Mouse (Mus musculus): ENCODE measurements around the gene Sec1. TPM values are rescaled to one million over a fixed set of nuclear protein-coding genes. Genes with fewer than 3 reads are reported as not detected.
A peak's percentile ranks its signal among the peaks of the same experiment; 100 is the strongest.

The Sec1 gene
- total RNA-seq, 1 experiment = 4.5 TPM

- Histone ChIP-seq H3K27ac (ENCODE audit: insufficient read depth, low read depth, low read length, poor library complexity, severe bottlenecking) (no peak overlapping the region), H3K9me3 (ENCODE audit: control insufficient read depth, insufficient read depth, low read depth, low read length) (no peaks in the 10 kb centered on the region), H3K36me3 (ENCODE audit: control insufficient read depth, insufficient read depth, low read length, poor library complexity, severe bottlenecking) (peaks cover 29% of the 10 kb centered on the region), H3K4me1 (ENCODE audit: control insufficient read depth in 2 of 2, insufficient read depth in 2 of 2, low read length in 2 of 2, poor library complexity in 1 of 2) (peaks cover 5 to 32% of the 10 kb centered on the region in 2 experiments; a peak in 3 of 4 replicates), H3K4me3 (ENCODE audit: insufficient read depth in 1 of 2, low read depth in 1 of 2, low read length in 2 of 2, poor library complexity in 1 of 2, severe bottlenecking in 1 of 2) (no peak overlapping the region), H3K9ac (ENCODE audit: insufficient read depth, low read depth, low read length, poor library complexity, severe bottlenecking) (no peak overlapping the region)
- TF ChIP-seq MAFK (IDR thresholded peaks at IDR 0.05; ENCODE audit: insufficient read depth, low read depth, low read length) (no peak), CHD2 (IDR thresholded peaks at IDR 0.05; ENCODE audit: low read depth, low read length) (no peak), HCFC1 (IDR thresholded peaks at IDR 0.05; ENCODE audit: borderline replicate concordance, insufficient read depth, low read length) (no peak), ZC3H11A (IDR thresholded peaks at IDR 0.05; ENCODE audit: borderline replicate concordance, low read depth, low read length) (no peak), ZNF384 (IDR thresholded peaks at IDR 0.05; ENCODE audit: low read depth, low read length) (no peak)
- in situ Hi-C loops (cut with MboI; ENCODE audit: low sequenced_read_pairs in 2 of 2, unreplicated experiment in 2 of 2) = no loop called here
- DNase-seq (ENCODE audit: low read depth, low spot score) = no peak
Observed at GRCm38 (mm10) chr7:45709036-45709435, 14.8 kb upstream of the Sec1 start.

DNA sequence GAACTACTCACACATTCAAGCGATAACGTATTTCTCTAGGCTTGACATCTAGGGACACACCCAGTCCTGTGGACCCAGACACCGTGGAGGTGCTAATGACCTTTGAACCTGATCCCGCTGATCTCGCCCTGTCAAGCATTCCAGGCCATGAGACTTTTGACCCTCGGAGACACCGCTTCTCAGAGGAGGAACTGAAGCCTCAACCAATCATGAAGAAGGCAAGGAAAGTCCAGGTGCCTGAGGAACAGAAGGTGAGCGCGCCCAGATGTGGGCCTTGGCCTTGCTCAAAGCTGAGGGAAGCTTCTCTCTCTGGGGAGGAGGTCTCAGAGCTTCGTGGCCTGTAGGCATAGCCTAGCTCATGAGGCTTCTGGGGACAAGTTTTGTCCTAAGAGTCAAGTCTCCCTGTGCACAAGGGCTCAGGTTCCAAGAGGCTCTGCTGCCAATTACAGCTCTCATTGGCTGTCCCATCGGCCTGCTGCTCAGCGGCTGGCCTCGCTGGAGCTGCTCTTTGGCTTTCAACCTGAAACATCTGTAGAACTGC, 14.1 kb upstream of the Sec1 start:
- in situ Hi-C loops (cut with MboI; ENCODE audit: low sequenced_read_pairs in 2 of 2, unreplicated experiment in 2 of 2) = no loop called here
- H3K4me3 ChIP-seq (ENCODE audit: insufficient read depth in 1 of 2, low read depth in 1 of 2, low read length in 2 of 2, poor library complexity in 1 of 2, severe bottlenecking in 1 of 2) = peak overlapping the region; percentile 56 to 70; a peak in 3 of 4 replicates
- peaks cover 5 to 34% of the 10 kb centered on the region in 2 experiments; a peak in 3 of 4 replicates for H3K4me1 ChIP-seq (ENCODE audit: control insufficient read depth in 2 of 2, insufficient read depth in 2 of 2, low read length in 2 of 2, poor library complexity in 1 of 2)

GRCm38 (mm10) chr7:45707375-45707967, 13.3 kb upstream of the Sec1 start:
- Histone ChIP-seq H3K9ac (ENCODE audit: insufficient read depth, low read depth, low read length, poor library complexity, severe bottlenecking) (peak overlapping the region; percentile 72), H3K4me3 (ENCODE audit: insufficient read depth in 1 of 2, low read depth in 1 of 2, low read length in 2 of 2, poor library complexity in 1 of 2, severe bottlenecking in 1 of 2) (peak overlapping the region; percentile 56 to 70), H3K27ac (ENCODE audit: insufficient read depth, low read depth, low read length, poor library complexity, severe bottlenecking) (peak overlapping the region; percentile 56), H3K36me3 (ENCODE audit: control insufficient read depth, insufficient read depth, low read length, poor library complexity, severe bottlenecking) (peaks cover 18% of the 10 kb centered on the region; the same call in 1 of the 2 replicates), H3K9me3 (ENCODE audit: control insufficient read depth, insufficient read depth, low read depth, low read length) (no peaks in the 10 kb centered on the region), H3K4me1 (ENCODE audit: control insufficient read depth in 2 of 2, insufficient read depth in 2 of 2, low read length in 2 of 2, poor library complexity in 1 of 2) (peaks cover 5 to 33% of the 10 kb centered on the region in 2 experiments; a peak in 3 of 4 replicates)
- in situ Hi-C loops (cut with MboI; ENCODE audit: low sequenced_read_pairs in 2 of 2, unreplicated experiment in 2 of 2) = no loop called here
- peak; percentile 87 for DNase-seq (ENCODE audit: low read depth, low spot score)
- TF ChIP-seq CHD2 (IDR thresholded peaks at IDR 0.05; ENCODE audit: low read depth, low read length) (0 out of 2 replicates have a peak, but pooled peaks have one; percentile 15), ZNF384 (IDR thresholded peaks at IDR 0.05; ENCODE audit: low read depth, low read length) (no peak)

More for the DNA sequence above, 14.1 kb upstream of the Sec1 start:
- TF ChIP-seq HCFC1 (IDR thresholded peaks at IDR 0.05; ENCODE audit: borderline replicate concordance, insufficient read depth, low read length) (no peak), ZNF384 (IDR thresholded peaks at IDR 0.05; ENCODE audit: low read depth, low read length) (no peak), CHD2 (IDR thresholded peaks at IDR 0.05; ENCODE audit: low read depth, low read length) (no peak), ZC3H11A (IDR thresholded peaks at IDR 0.05; ENCODE audit: borderline replicate concordance, low read depth, low read length) (no peak), MAFK (IDR thresholded peaks at IDR 0.05; ENCODE audit: insufficient read depth, low read depth, low read length) (no peak)
- Histone ChIP-seq H3K9me3 (ENCODE audit: control insufficient read depth, insufficient read depth, low read depth, low read length) (no peaks in the 10 kb centered on the region), H3K27ac (ENCODE audit: insufficient read depth, low read depth, low read length, poor library complexity, severe bottlenecking) (peak overlapping the region; percentile 15; the same call in 1 of the 2 replicates), H3K36me3 (ENCODE audit: control insufficient read depth, insufficient read depth, low read length, poor library complexity, severe bottlenecking) (peaks cover 26% of the 10 kb centered on the region), H3K9ac (ENCODE audit: insufficient read depth, low read depth, low read length, poor library complexity, severe bottlenecking) (peak overlapping the region; percentile 72; the same call in 1 of the 2 replicates)
- DNase-seq (ENCODE audit: low read depth, low spot score) = no peak

DNA sequence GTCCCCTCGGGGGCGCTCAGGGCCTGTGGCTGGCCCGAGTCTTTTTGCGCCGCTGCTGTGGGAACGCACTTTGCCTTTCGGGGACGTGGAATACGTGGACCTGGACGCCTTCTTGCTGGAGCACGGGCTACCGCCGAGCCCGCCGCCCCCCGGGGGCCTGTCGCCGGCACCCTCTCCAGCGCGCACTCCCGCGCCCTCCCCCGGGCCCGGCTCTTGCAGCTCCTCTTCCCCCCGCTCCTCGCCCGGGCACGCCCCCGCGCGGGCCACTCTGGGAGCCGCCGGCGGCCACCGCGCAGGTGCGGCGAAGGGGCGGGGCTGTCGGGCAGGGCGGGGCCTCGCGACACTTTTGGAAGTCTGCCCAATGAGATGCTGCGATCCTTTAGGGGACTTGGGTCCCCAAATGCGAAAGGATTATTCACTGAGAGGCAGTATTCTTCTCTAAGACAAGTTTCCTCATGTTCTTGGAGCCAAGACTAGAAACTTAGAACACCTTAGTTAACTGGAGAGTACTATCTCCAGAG, 12.6 kb upstream of the Sec1 start:
- Histone ChIP-seq H3K9me3 (ENCODE audit: control insufficient read depth, insufficient read depth, low read depth, low read length) (no peaks in the 10 kb centered on the region), H3K27ac (ENCODE audit: insufficient read depth, low read depth, low read length, poor library complexity, severe bottlenecking) (peak overlapping the region; percentile 56), H3K36me3 (ENCODE audit: control insufficient read depth, insufficient read depth, low read length, poor library complexity, severe bottlenecking) (peaks cover 14% of the 10 kb centered on the region; the same call in 1 of the 2 replicates), H3K9ac (ENCODE audit: insufficient read depth, low read depth, low read length, poor library complexity, severe bottlenecking) (peak overlapping the region; percentile 83), H3K4me1 (ENCODE audit: control insufficient read depth in 2 of 2, insufficient read depth in 2 of 2, low read length in 2 of 2, poor library complexity in 1 of 2) (peaks cover 5 to 30% of the 10 kb centered on the region in 2 experiments; a peak in 3 of 4 replicates), H3K4me3 (ENCODE audit: insufficient read depth in 1 of 2, low read depth in 1 of 2, low read length in 2 of 2, poor library complexity in 1 of 2, severe bottlenecking in 1 of 2) (peak overlapping the region; percentile 80 to 85)
- TF ChIP-seq MAFK (IDR thresholded peaks at IDR 0.05; ENCODE audit: insufficient read depth, low read depth, low read length) = no peak
- TF ChIP-seq ZC3H11A (IDR thresholded peaks at IDR 0.05; ENCODE audit: borderline replicate concordance, low read depth, low read length) = no peak
- no peak for TF ChIP-seq CHD2 (IDR thresholded peaks at IDR 0.05; ENCODE audit: low read depth, low read length)
- no peak for TF ChIP-seq HCFC1 (IDR thresholded peaks at IDR 0.05; ENCODE audit: borderline replicate concordance, insufficient read depth, low read length)
- TF ChIP-seq ZNF384 (IDR thresholded peaks at IDR 0.05; ENCODE audit: low read depth, low read length) = no peak
- in situ Hi-C loops (cut with MboI; ENCODE audit: low sequenced_read_pairs in 2 of 2, unreplicated experiment in 2 of 2) = no loop called here
- DNase-seq (ENCODE audit: low read depth, low spot score) = no peak
